Mouse (Mus musculus) adrenal gland, postnatal 36 days (tissue): ENCODE data around the gene Fbxo42. TPM values are rescaled to one million over a fixed set of nuclear protein-coding genes. Genes with fewer than 3 reads are reported as not detected.

Experiments used
- DNase-seq, 2 experiments: peaks; one replicate each; pipeline ENCODE4 v3.0.0; 2021; ENCODE audit warnings: mixed read lengths in 1 of 2
- total RNA-seq, 2 experiments: library from RNA; stranded (reverse); gene quantifications; 2 replicates each; pipeline ENCODE4 v1.2.3; 2021

Fbxo42 gene
- total RNA-seq, 2 experiments from 2014 or later = 20.4 to 21.6 TPM

- DNase-seq = peak; percentile 95
Observed at GRCm38 (mm10) chr4:141213770-141214336, 66.1 kb downstream of the Fbxo42 start, which contains the start of gene Rsg1. TSS of gene Rsg1 (plus strand) at chr4:141213956.

GRCm38 (mm10) chr4:141214337-141214851, 66.7 kb downstream of the Fbxo42 start:
- peak; percentile 12 to 52 for DNase-seq

GRCm38 (mm10) chr4:141219583-141220213, 72.0 kb downstream of the Fbxo42 start:
- DNase-seq = peak; percentile 15 to 42

- DNase-seq = no peak
Observed at GRCm38 (mm10) chr4:141221848-141222247, 74.1 kb downstream of the Fbxo42 start.

- DNase-seq = no peak
Observed at GRCm38 (mm10) chr4:141222752-141223151, 75.0 kb downstream of the Fbxo42 start.

GRCm38 (mm10) chr4:141228687-141229086, 81.0 kb downstream of the Fbxo42 start:
- DNase-seq = no peak

GRCm38 (mm10) chr4:141233196-141233595, 85.5 kb downstream of the Fbxo42 start:
- DNase-seq = no peak

- DNase-seq = no peak
Observed at GRCm38 (mm10) chr4:141235537-141236111, 87.9 kb downstream of the Fbxo42 start.

- DNase-seq = no peak
Observed at GRCm38 (mm10) chr4:141236856-141237255, 89.1 kb downstream of the Fbxo42 start.

GRCm38 (mm10) chr4:141238492-141239387, 91.0 kb downstream of the Fbxo42 start:
- no peak for DNase-seq

GRCm38 (mm10) chr4:141239388-141240125, 91.8 kb downstream of the Fbxo42 start, which contains the start of gene Arhgef19:
TSS of gene Arhgef19 (plus strand) at chr4:141239499.
- DNase-seq = peak; percentile 97 to 98

GRCm38 (mm10) chr4:141240617-141241016, 92.9 kb downstream of the Fbxo42 start:
- peak; percentile 89 to 91 for DNase-seq

GRCm38 (mm10) chr4:141241861-141242260, 94.1 kb downstream of the Fbxo42 start:
- peak in 1 of 2 experiments; percentile 16 for DNase-seq

- DNase-seq = peak; percentile 47 to 57
Observed at GRCm38 (mm10) chr4:141242651-141243241, 95.0 kb downstream of the Fbxo42 start.

GRCm38 (mm10) chr4:141243636-141244035, 95.9 kb downstream of the Fbxo42 start:
- DNase-seq = no peak

GRCm38 (mm10) chr4:141244401-141244800, 96.7 kb downstream of the Fbxo42 start:
- DNase-seq = no peak

GRCm38 (mm10) chr4:141244931-141245425, 97.3 kb downstream of the Fbxo42 start:
- peak; percentile 86 to 89 for DNase-seq

- peak; percentile 60 to 76 for DNase-seq
Observed at GRCm38 (mm10) chr4:141246089-141246997, 98.6 kb downstream of the Fbxo42 start.

- peak; percentile 51 for DNase-seq
Observed at GRCm38 (mm10) chr4:141246998-141247350, 99.3 kb downstream of the Fbxo42 start.
